Mouse (Mus musculus) heart, adult 8-10 months (tissue): ENCODE data around the gene Gm3880. TPM values are rescaled to one million over a fixed set of nuclear protein-coding genes. Genes with fewer than 3 reads are reported as not detected.
"Not testable (repeated sequence)": the region's sequence is repeated elsewhere in the genome, so short reads cannot be mapped to it uniquely, and the experiment has no call there.

ENCODE experiments used
- DNase-seq: peaks from one replicate; pipeline ENCODE4 v3.0.0; 2022; ENCODE audit warnings: low spot score
- total RNA-seq, 4 experiments: library from RNA; stranded (reverse); gene quantifications; 2 replicates each; pipeline ENCODE4 v1.2.4; 2022

The Gm3880 gene
- total RNA-seq = not detected

- DNase-seq = not testable (repeated sequence)
These were observed at the start of gene Gm3880 for GRCm38 (mm10) chrX:102686872-102687271. TSS of gene Gm3880 (minus strand) at chrX:102686972.

GRCm38 (mm10) chrX:102724226-102724625 lies 37.5 kb upstream of the Gm3880 start:
- DNase-seq = not testable (repeated sequence)

- DNase-seq = not testable (repeated sequence)
These were observed 20.8 kb upstream of the Gm3880 start, which contains the start of the genes Gm9112 and Dmrtc1b for GRCm38 (mm10) chrX:102707535-102707934. TSS of gene Gm9112 (minus strand) at chrX:102707635. TSS of gene Dmrtc1b (plus strand) at chrX:102707865.

GRCm38 (mm10) chrX:102700636-102701035 lies 13.9 kb upstream of the Gm3880 start:
- not testable (repeated sequence) for DNase-seq

- not testable (repeated sequence) for DNase-seq
These were observed 2.5 kb upstream of the Gm3880 start for GRCm38 (mm10) chrX:102689252-102689651.

- DNase-seq = not testable (repeated sequence)
These were observed 2.1 kb downstream of the Gm3880 start for GRCm38 (mm10) chrX:102684706-102685105.

GRCm38 (mm10) chrX:102666641-102667040 lies 20.1 kb downstream of the Gm3880 start:
- DNase-seq = no peak

GRCm38 (mm10) chrX:102660712-102661111 lies 26.1 kb downstream of the Gm3880 start:
- DNase-seq = peak; percentile 19

- no peak for DNase-seq
These were observed 41.1 kb downstream of the Gm3880 start for GRCm38 (mm10) chrX:102645691-102646090.

- peak; percentile 13 for DNase-seq
These were observed 41.6 kb downstream of the Gm3880 start for GRCm38 (mm10) chrX:102645146-102645545.

- DNase-seq = no peak
These were observed 42.2 kb downstream of the Gm3880 start for GRCm38 (mm10) chrX:102644573-102644951.

- DNase-seq = peak; percentile 83
These were observed 42.8 kb downstream of the Gm3880 start, which contains the start of gene Phka1 for GRCm38 (mm10) chrX:102643823-102644572. TSS of gene Phka1 (minus strand) at chrX:102644246.

Other genes with a start within 250 kb of the Gm3880 start
- gene Hdac8, start 181.6 kb downstream of the Gm3880 start, total RNA-seq = 1 to 10 TPM; 3.8 to 4.1 (median 4.0) TPM
- 10 to 100 TPM; 35.0 to 52.4 (median 39.0) TPM for gene Phka1, start 42.7 kb downstream of the Gm3880 start, total RNA-seq
- gene Gm9112, start 20.7 kb upstream of the Gm3880 start, total RNA-seq = not detected
- not detected for gene Dmrtc1b, start 20.9 kb upstream of the Gm3880 start, total RNA-seq
- not detected for gene Dmrtc1c1, start 116.0 kb upstream of the Gm3880 start, total RNA-seq
- not detected for gene Dmrtc1c2, start 167.6 kb upstream of the Gm3880 start, total RNA-seq
- not detected for gene 1700031F05Rik, start 181.0 kb upstream of the Gm3880 start, total RNA-seq
- gene Dmrtc1a, start 221.7 kb upstream of the Gm3880 start, total RNA-seq = under 1 TPM in 3 of 4 experiments, not detected in 1; 0.28 to 0.43 (median 0.41) TPM
- gene 1700011M02Rik, start 221.9 kb upstream of the Gm3880 start, total RNA-seq = not detected
- not detected for gene 1700018G05Rik, start 241.4 kb upstream of the Gm3880 start, total RNA-seq